Mouse (Mus musculus): Measurements from ENCODE around the gene Hydin. TPM values are rescaled to one million over a fixed set of nuclear protein-coding genes. Genes with fewer than 3 reads are reported as not detected.
"Not testable (repeated sequence)": the region's sequence is repeated elsewhere in the genome, so short reads cannot be mapped to it uniquely, and the experiment has no call there.

Gene Hydin
- polyA plus RNA-seq, 1 experiment from 2014 or later: 0.32 TPM

DNA sequence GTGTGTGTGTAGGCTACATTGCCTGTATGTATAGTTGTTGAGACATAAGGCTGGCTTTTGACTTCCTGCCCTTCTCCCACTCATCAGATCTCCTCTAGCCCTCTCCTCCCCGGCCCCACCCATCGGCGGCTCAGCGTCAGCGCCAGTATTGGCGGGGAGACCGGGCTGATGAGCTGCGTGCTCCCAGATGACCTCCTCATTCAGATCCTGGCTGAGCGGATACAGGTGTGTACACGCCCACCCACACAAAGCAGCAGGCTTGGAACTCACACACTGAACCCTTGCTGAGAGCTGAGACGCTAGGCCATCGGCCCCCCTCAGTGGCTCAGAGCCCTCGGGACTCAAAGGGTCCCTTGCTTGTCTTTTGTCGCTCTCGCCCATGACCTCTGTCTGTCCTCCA is 256.2 kb downstream of the Hydin start:
- ATAC-seq (ENCODE audit: low read depth) (no peak), DNase-seq (ENCODE audit: low spot score) (no peak)
- no peaks in the 10 kb centered on the region for H3K9me3 ChIP-seq (ENCODE audit: control insufficient read depth, low read length)
- H3K4me2 ChIP-seq (ENCODE audit: low read depth, low read length): no peak overlapping the region
- no peak overlapping the region for H3K4me3 ChIP-seq (ENCODE audit: low read depth, low read length)
- no peaks in the 10 kb centered on the region for H3K36me3 ChIP-seq (ENCODE audit: control insufficient read depth, insufficient read depth, low read length)
- no peaks in the 10 kb centered on the region for H3K27me3 ChIP-seq (replicated peaks; ENCODE audit: control insufficient read depth, insufficient read depth, low read length)
- WGBS: 71% methylated on average over 15 of the region's 15 CpGs
- H3K27ac ChIP-seq (replicated peaks; ENCODE audit: low read depth, low read length): no peak overlapping the region
- no peak overlapping the region for H3K9ac ChIP-seq (ENCODE audit: low read depth, low read length)
- H3K4me1 ChIP-seq (ENCODE audit: control insufficient read depth, insufficient read depth, low read length): no peaks in the 10 kb centered on the region

DNA sequence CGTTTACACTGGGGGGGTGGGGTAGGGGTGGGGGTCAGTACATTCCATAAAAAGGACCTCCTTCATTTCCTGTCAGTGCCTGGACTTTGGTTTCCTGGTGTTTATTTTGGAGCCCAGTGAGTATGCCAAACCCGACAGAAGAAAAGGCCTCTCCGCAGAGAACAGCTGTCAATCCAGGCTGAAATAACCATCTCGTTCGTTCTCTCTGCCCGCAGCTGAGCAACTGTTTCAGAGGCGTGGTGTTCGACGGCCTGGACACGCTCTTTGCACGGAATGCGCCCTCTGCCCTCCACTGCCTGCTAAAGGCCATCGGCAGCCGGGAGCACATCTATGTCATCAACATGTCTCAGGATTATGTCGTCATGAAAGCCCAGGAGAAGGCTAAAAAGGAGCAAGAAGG is 258.5 kb downstream of the Hydin start:
- peak; percentile 21 for DNase-seq (ENCODE audit: low spot score)
- Histone ChIP-seq H3K27ac (replicated peaks; ENCODE audit: low read depth, low read length) (no peak overlapping the region), H3K4me2 (ENCODE audit: low read depth, low read length) (no peak overlapping the region), H3K36me3 (ENCODE audit: control insufficient read depth, insufficient read depth, low read length) (no peaks in the 10 kb centered on the region), H3K4me3 (ENCODE audit: low read depth, low read length) (no peak overlapping the region), H3K9ac (ENCODE audit: low read depth, low read length) (no peak overlapping the region), H3K27me3 (replicated peaks; ENCODE audit: control insufficient read depth, insufficient read depth, low read length) (no peaks in the 10 kb centered on the region), H3K9me3 (ENCODE audit: control insufficient read depth, low read length) (no peaks in the 10 kb centered on the region), H3K4me1 (ENCODE audit: control insufficient read depth, insufficient read depth, low read length) (no peaks in the 10 kb centered on the region)
- no peak for ATAC-seq (ENCODE audit: low read depth)
- 47% methylated on average over 15 of the region's 15 CpGs for WGBS

DNA sequence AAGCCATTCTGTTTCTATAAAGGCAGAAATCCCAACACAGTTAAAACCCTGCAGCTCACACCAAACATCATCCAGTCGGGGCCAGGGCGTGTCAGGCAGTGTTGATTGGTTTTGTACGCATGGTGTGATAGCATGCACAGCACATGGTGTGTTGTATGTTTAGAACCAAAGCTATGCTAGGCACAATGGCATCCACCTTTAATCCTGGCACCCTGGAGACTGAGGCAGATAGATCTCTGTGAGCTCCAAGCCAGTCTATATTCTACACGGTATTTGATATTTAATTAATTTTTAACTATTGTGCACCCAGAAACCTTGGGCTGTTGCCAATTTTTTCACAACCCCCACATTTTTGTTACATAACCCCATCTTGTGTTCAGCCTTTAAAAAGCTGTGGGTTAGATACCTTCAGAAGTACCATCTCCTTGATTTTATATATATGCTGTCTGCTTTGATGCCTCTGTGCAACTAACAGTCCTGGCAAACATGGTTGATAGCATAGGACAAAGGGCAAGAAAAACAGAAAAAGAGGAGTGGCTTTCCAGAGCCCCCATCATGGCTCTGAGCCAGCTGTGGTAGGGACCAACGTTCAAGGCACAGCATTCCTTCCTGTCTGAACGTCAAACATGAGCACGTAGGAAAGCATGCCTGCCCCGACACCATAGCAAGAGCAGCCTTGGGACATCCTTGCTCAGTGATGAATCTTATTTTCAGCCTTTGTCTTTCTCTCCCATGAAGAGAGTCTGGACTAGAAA is 263.4 kb downstream of the Hydin start:
- Histone ChIP-seq H3K27me3 (replicated peaks; ENCODE audit: control insufficient read depth, insufficient read depth, low read length) (no peaks in the 10 kb centered on the region), H3K36me3 (ENCODE audit: control insufficient read depth, insufficient read depth, low read length) (no peaks in the 10 kb centered on the region), H3K4me1 (ENCODE audit: control insufficient read depth, insufficient read depth, low read length) (no peaks in the 10 kb centered on the region), H3K4me2 (ENCODE audit: low read depth, low read length) (no peak overlapping the region), H3K4me3 (ENCODE audit: low read depth, low read length) (no peak overlapping the region), H3K9ac (ENCODE audit: low read depth, low read length) (no peak overlapping the region), H3K9me3 (ENCODE audit: control insufficient read depth, low read length) (no peaks in the 10 kb centered on the region), H3K27ac (replicated peaks; ENCODE audit: low read depth, low read length) (no peak overlapping the region)
- 57% methylated on average over 8 of the region's 8 CpGs for WGBS
- DNase-seq (ENCODE audit: low spot score): no peak
- no peak for ATAC-seq (ENCODE audit: low read depth)

DNA sequence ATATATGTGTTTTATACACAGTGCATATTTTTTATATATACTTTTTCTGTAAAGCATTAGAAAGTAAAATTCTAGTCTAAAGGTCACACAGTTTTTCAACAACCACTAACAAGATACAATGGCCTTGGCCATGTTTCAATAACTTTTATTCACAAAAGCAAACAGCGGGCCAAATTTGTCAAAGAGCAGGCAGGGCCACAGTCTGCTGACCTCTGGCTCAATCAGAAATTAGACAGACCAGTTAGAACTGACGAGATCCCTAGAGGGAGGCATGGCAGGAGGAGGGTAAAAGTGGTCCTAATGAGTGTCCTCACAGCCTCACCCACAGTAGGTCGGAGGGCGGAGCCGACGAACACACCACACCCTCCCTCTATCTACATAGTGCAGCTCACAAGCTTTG is 267.0 kb downstream of the Hydin start:
- no peaks in the 10 kb centered on the region for H3K27me3 ChIP-seq (replicated peaks; ENCODE audit: control insufficient read depth, insufficient read depth, low read length)
- no peak overlapping the region for H3K4me2 ChIP-seq (ENCODE audit: low read depth, low read length)
- ATAC-seq (ENCODE audit: low read depth) (no peak), DNase-seq (ENCODE audit: low spot score) (no peak)
- no peak overlapping the region for H3K27ac ChIP-seq (replicated peaks; ENCODE audit: low read depth, low read length)
- H3K9me3 ChIP-seq (ENCODE audit: control insufficient read depth, low read length): no peaks in the 10 kb centered on the region
- H3K4me1 ChIP-seq (ENCODE audit: control insufficient read depth, insufficient read depth, low read length): no peaks in the 10 kb centered on the region
- 82% methylated on average over 6 of the region's 6 CpGs for WGBS
- no peaks in the 10 kb centered on the region for H3K36me3 ChIP-seq (ENCODE audit: control insufficient read depth, insufficient read depth, low read length)
- H3K9ac ChIP-seq (ENCODE audit: low read depth, low read length): no peak overlapping the region
- no peak overlapping the region for H3K4me3 ChIP-seq (ENCODE audit: low read depth, low read length)

DNA sequence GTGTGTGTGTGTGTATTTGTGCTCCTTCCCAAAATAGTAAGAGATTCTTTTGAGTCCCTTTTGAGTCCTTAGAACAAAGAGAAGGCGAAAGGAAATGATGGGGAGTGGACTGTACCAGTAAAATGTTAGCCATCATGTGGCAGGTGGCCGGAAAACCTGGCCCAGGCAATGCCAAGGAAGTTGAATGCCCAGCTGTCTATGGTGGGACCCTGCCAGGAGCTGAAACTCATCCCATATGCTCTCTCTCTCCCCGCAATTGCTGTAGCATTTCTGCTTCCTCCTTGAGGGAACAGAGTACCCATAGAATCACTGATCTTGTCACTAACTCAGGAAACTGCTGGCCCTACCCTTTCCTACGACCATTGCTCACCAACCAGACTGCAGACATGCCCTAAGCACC is 271.1 kb downstream of the Hydin start:
- Histone ChIP-seq H3K4me1 (ENCODE audit: control insufficient read depth, insufficient read depth, low read length) (no peaks in the 10 kb centered on the region), H3K27me3 (replicated peaks; ENCODE audit: control insufficient read depth, insufficient read depth, low read length) (no peaks in the 10 kb centered on the region), H3K4me3 (ENCODE audit: low read depth, low read length) (no peak overlapping the region), H3K9ac (ENCODE audit: low read depth, low read length) (no peak overlapping the region), H3K27ac (replicated peaks; ENCODE audit: low read depth, low read length) (no peak overlapping the region), H3K4me2 (ENCODE audit: low read depth, low read length) (no peak overlapping the region), H3K9me3 (ENCODE audit: control insufficient read depth, low read length) (no peaks in the 10 kb centered on the region), H3K36me3 (ENCODE audit: control insufficient read depth, insufficient read depth, low read length) (no peaks in the 10 kb centered on the region)
- 80% methylated on average over 4 of the region's 4 CpGs for WGBS
- DNase-seq (ENCODE audit: low spot score) (no peak), ATAC-seq (ENCODE audit: low read depth) (no peak)

DNA sequence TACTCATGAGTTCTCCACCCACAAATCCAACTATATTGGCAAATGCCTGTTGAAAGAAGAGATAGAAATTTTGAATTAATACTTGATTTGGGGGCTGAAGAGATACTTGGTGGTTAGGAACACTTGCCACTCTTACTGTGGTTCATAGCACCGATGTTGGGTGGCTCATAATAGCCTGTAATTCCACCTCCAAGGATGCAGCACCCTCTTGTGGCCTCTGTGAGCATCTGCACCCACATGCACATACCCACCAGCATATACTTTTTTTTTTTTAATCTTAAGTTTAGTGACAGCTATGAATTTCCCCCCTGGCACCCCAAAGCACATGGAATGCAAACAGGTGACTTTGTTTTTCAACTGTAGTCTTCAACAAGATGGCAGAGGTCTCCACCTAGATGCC is 283.6 kb downstream of the Hydin start:
- DNase-seq (ENCODE audit: low spot score) (no peak), ATAC-seq (ENCODE audit: low read depth) (no peak)
- no peaks in the 10 kb centered on the region for H3K36me3 ChIP-seq (ENCODE audit: control insufficient read depth, insufficient read depth, low read length)
- H3K4me3 ChIP-seq (ENCODE audit: low read depth, low read length): no peak overlapping the region
- no peak overlapping the region for H3K9ac ChIP-seq (ENCODE audit: low read depth, low read length)
- H3K4me2 ChIP-seq (ENCODE audit: low read depth, low read length): no peak overlapping the region
- H3K9me3 ChIP-seq (ENCODE audit: control insufficient read depth, low read length): no peaks in the 10 kb centered on the region
- whole genome bisulfite sequencing: 82% methylated on average over 1 of the region's 1 CpGs
- 0 out of 2 replicates have a peak, but pooled peaks cover 1% of the 10 kb centered on the region for H3K27me3 ChIP-seq (replicated peaks; ENCODE audit: control insufficient read depth, insufficient read depth, low read length)
- no peak overlapping the region for H3K27ac ChIP-seq (replicated peaks; ENCODE audit: low read depth, low read length)
- no peaks in the 10 kb centered on the region for H3K4me1 ChIP-seq (ENCODE audit: control insufficient read depth, insufficient read depth, low read length)

DNA sequence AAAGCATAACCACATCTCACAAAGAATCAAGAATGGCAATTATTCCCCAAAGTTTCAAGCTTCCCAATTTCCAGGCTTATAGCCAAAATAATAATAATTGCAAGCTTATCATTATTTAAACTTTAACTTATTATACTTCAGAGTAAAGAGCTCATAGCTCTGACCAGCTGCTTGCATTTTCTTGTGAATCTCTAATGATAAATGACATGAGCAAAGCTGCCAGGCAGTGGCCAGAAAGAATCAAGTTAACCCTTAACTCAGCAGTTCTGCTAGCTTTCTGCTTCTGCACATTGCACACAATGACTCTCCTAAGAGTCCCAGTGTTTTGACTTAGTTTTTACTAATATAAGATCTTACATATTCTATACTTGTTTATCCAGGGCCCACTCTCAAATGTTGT is 285.3 kb downstream of the Hydin start:
- ATAC-seq (ENCODE audit: low read depth): not testable (repeated sequence)

DNA sequence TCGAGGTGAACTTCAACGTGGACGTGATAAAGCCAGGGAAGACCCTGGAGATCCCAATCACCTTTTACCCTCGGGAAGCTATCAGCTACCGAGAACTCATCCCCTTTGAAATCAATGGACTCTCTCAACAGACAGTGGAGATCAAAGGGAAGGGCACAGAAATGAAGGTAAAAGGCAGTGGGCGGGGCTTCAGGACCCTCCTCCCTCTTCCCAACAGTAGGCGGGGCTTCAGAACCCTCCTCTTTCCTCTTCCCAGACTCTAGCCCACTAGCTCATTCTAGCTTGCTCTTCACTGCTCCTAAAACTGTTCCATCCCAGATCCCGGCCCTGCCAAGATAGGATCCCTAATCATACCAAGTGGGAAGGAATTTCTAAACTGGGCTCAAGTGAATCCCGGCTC is 325.9 kb downstream of the Hydin start:
- Histone ChIP-seq H3K4me1 (ENCODE audit: control insufficient read depth, insufficient read depth, low read length) (no peaks in the 10 kb centered on the region), H3K36me3 (ENCODE audit: control insufficient read depth, insufficient read depth, low read length) (no peaks in the 10 kb centered on the region), H3K4me2 (ENCODE audit: low read depth, low read length) (no peak overlapping the region), H3K9me3 (ENCODE audit: control insufficient read depth, low read length) (no peaks in the 10 kb centered on the region), H3K27me3 (replicated peaks; ENCODE audit: control insufficient read depth, insufficient read depth, low read length) (no peaks in the 10 kb centered on the region), H3K9ac (ENCODE audit: low read depth, low read length) (no peak overlapping the region), H3K27ac (replicated peaks; ENCODE audit: low read depth, low read length) (no peak overlapping the region), H3K4me3 (ENCODE audit: low read depth, low read length) (no peak overlapping the region)
- 86% methylated on average over 9 of the region's 9 CpGs for WGBS
- DNase-seq (ENCODE audit: low spot score) (no peak), ATAC-seq (ENCODE audit: low read depth) (no peak)

More for the DNA sequence above, 285.3 kb downstream of the Hydin start:
- not testable (repeated sequence) for H3K4me3 ChIP-seq (ENCODE audit: low read depth, low read length); H3K4me2 ChIP-seq (ENCODE audit: low read depth, low read length); H3K27me3 ChIP-seq (replicated peaks; ENCODE audit: control insufficient read depth, insufficient read depth, low read length); DNase-seq (ENCODE audit: low spot score); H3K27ac ChIP-seq (replicated peaks; ENCODE audit: low read depth, low read length); H3K9me3 ChIP-seq (ENCODE audit: control insufficient read depth, low read length); H3K4me1 ChIP-seq (ENCODE audit: control insufficient read depth, insufficient read depth, low read length); H3K9ac ChIP-seq (ENCODE audit: low read depth, low read length); H3K36me3 ChIP-seq (ENCODE audit: control insufficient read depth, insufficient read depth, low read length)

DNA sequence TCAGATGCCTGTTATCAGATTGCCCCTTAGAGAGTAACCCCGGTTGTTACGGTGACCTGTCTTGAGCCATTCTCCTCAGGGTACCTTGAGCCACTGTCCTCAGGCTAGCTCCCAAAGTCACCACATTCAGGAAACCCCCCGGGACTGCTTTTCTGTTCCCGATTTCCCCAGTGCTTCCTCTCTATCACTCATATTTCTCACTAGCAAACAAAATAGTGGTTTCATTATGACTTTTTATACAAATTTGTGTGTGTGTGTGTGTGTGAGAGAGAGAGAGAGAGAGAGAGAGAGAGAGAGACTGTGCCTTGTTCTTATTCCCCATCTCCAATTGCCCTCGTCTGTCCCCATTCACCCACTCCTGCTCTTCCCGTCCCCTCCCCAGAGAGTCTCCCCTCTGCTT is 327.4 kb downstream of the Hydin start:
- Histone ChIP-seq H3K9me3 (ENCODE audit: control insufficient read depth, low read length) (no peaks in the 10 kb centered on the region), H3K9ac (ENCODE audit: low read depth, low read length) (no peak overlapping the region), H3K4me1 (ENCODE audit: control insufficient read depth, insufficient read depth, low read length) (no peaks in the 10 kb centered on the region), H3K27ac (replicated peaks; ENCODE audit: low read depth, low read length) (no peak overlapping the region), H3K36me3 (ENCODE audit: control insufficient read depth, insufficient read depth, low read length) (no peaks in the 10 kb centered on the region), H3K27me3 (replicated peaks; ENCODE audit: control insufficient read depth, insufficient read depth, low read length) (no peaks in the 10 kb centered on the region), H3K4me2 (ENCODE audit: low read depth, low read length) (no peak overlapping the region), H3K4me3 (ENCODE audit: low read depth, low read length) (no peak overlapping the region)
- ATAC-seq (ENCODE audit: low read depth): no peak
- no peak for DNase-seq (ENCODE audit: low spot score)
- WGBS: 73% methylated on average over 6 of the region's 6 CpGs
